Mouse (Mus musculus): ENCODE measurements around the gene Asap3. TPM values are rescaled to one million over a fixed set of nuclear protein-coding genes. Genes with fewer than 3 reads are reported as not detected.

Asap3 gene
- polyA plus RNA-seq, 1 experiment, result 3.2 TPM

DNA sequence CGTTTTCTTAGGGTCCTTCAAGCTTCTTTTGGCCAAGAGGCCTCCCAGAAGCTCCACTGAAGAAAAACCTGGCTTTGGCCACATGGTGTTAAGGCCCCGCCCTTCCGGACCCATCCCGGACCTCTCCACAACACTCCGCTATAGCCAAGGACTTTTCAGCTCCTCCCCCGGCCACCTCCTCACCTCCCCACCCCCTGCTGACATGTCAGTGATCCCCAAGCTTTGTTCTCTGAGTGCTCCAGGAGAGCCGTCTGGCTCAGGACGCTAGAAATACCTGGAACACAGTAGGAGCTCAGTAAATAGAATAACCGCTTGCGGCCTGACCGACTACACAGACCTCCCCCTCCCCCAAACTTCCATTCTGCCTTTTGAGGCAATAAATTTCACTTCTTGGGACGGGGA, 40.4 kb downstream of the Asap3 start:
- Histone ChIP-seq H3K4me1 (ENCODE audit: control insufficient read depth, insufficient read depth, low read length) (no peaks in the 10 kb centered on the region), H3K4me3 (ENCODE audit: insufficient read depth, low read length) (no peak overlapping the region), H3K27ac (ENCODE audit: insufficient read depth, low read length) (no peak overlapping the region)
- no peak for TF ChIP-seq CTCF (IDR thresholded peaks at IDR 0.05; ENCODE audit: extremely low read depth, insufficient read depth, low read length)
- no peak for TF ChIP-seq POLR2A (IDR thresholded peaks at IDR 0.05; ENCODE audit: extremely low read depth, insufficient read depth, low read length)

DNA sequence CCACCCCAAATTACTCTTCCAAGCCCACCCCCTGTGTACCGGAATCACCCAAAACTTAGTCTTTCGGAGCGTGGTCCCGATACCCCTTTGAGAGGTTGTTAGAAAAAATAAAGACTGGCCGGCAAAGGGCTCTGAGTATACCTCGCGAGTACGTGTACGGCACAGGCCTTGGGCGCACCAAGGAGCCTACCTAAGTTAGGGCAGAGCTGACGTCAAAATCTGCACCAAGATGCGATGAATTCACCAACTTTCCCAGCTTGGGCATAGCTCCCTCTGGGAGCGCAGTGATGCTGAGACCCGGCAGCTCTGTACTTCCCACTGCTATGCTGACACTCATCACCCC, 41.2 kb downstream of the Asap3 start:
- Histone ChIP-seq H3K27ac (ENCODE audit: insufficient read depth, low read length) (no peak overlapping the region), H3K4me1 (ENCODE audit: control insufficient read depth, insufficient read depth, low read length) (no peaks in the 10 kb centered on the region), H3K4me3 (ENCODE audit: insufficient read depth, low read length) (peak overlapping the region; percentile 14; the same call in 1 of the 2 replicates)
- TF ChIP-seq CTCF (IDR thresholded peaks at IDR 0.05; ENCODE audit: extremely low read depth, insufficient read depth, low read length) (no peak), POLR2A (IDR thresholded peaks at IDR 0.05; ENCODE audit: extremely low read depth, insufficient read depth, low read length) (no peak)

DNA sequence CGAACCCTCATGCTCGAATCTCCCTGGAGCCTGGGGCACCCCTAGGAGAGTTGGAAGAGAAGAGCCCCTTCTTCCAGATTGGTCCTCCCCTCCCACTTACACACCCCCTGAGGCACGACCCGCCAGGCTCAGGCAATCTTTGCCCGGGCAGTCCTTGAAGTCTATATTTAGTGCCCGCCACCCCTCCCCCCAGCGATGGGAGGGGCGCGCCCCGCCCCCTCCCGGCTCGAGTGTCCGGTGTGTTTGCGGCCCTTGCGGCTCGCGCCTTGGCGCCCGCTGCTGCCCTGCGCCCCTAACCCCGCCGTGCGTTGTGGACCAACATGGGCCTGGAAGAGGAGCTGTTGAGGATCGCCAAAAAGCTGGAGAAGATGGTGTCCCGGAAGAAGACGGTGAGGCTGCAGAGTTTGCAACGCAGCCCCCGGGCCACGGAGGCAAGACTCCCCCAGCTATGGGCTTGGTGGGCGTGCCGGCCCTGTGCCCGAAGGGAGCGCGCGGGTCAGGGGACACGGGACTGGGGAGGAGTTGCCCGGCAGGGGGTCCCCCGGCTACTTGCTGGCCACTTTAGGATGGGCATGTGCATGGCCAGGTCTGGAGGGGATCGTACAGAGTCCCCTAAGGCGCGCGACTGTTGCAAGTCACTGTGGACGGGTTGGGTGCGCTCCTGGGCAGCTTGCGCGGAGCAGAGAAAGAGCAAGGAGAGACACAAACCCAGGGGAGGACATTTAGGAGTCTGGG, 41.7 kb downstream of the Asap3 start, which contains the start of gene Tcea3:
Gene Tcea3, plus strand, starts transcription at position 1 of the 735 bp plus-strand sequence.
- H3K4me3 ChIP-seq (ENCODE audit: insufficient read depth, low read length), result peak within 1 kb of the TSS; percentile 14; the same call in 1 of the 2 replicates
- TF ChIP-seq CTCF (IDR thresholded peaks at IDR 0.05; ENCODE audit: extremely low read depth, insufficient read depth, low read length) (no peak), POLR2A (IDR thresholded peaks at IDR 0.05; ENCODE audit: extremely low read depth, insufficient read depth, low read length) (no peak)

GRCm38 (mm10) chr4:136248464-136249331, 42.5 kb downstream of the Asap3 start:
- no peak overlapping the region for H3K27ac ChIP-seq (ENCODE audit: insufficient read depth, low read length)
- no peaks in the 10 kb centered on the region for H3K4me1 ChIP-seq (ENCODE audit: control insufficient read depth, insufficient read depth, low read length)
- peak overlapping the region; percentile 14; the same call in 1 of the 2 replicates for H3K4me3 ChIP-seq (ENCODE audit: insufficient read depth, low read length)
- TF ChIP-seq CTCF (IDR thresholded peaks at IDR 0.05; ENCODE audit: extremely low read depth, insufficient read depth, low read length), result no peak
- no peak for TF ChIP-seq POLR2A (IDR thresholded peaks at IDR 0.05; ENCODE audit: extremely low read depth, insufficient read depth, low read length)

More for the DNA sequence above, 41.7 kb downstream of the Asap3 start, which contains the start of gene Tcea3:
- Histone ChIP-seq H3K4me1 (ENCODE audit: control insufficient read depth, insufficient read depth, low read length) (no peaks in the 10 kb centered on the region), H3K27ac (ENCODE audit: insufficient read depth, low read length) (no peak within 1 kb of the TSS)

DNA sequence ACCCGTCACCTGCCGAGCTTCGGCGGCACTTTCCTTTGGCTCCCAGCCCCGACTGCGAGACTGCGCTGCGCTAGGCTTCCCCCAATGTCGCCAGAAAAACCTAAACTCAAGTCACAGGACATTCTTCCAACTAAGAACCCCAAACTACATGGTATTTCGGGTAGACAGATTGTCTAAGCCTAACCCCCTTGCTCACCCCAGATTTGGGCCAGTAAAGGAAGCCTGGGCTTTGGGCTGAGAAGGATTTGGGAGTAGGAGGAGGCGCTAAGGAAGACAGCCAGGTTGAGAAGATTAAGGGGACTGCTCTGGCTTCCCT, 43.1 kb downstream of the Asap3 start:
- H3K4me1 ChIP-seq (ENCODE audit: control insufficient read depth, insufficient read depth, low read length), result no peaks in the 10 kb centered on the region
- no peak overlapping the region for H3K27ac ChIP-seq (ENCODE audit: insufficient read depth, low read length)
- H3K4me3 ChIP-seq (ENCODE audit: insufficient read depth, low read length), result no peak overlapping the region
- TF ChIP-seq CTCF (IDR thresholded peaks at IDR 0.05; ENCODE audit: extremely low read depth, insufficient read depth, low read length) (no peak), POLR2A (IDR thresholded peaks at IDR 0.05; ENCODE audit: extremely low read depth, insufficient read depth, low read length) (no peak)

DNA sequence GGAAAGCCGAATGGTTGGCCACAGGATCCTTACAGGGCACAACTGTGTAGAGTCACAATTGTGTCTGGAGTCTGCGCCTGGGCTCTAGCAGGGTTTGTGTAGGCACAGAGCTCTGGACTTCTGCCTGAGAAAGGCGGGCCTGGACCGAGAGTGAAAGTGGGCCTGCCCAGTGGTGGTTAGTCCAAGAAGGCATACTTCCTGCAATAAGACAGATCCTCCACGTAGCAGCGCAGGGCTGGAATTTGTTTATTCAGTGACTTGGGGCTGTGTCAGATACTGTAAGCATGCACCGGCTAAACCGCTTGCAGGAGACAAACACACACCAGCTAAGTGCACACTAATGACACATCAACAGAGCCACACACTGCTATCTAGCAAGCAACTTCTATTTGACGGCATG, 43.6 kb downstream of the Asap3 start:
- Histone ChIP-seq H3K27ac (ENCODE audit: insufficient read depth, low read length) (no peak overlapping the region), H3K4me3 (ENCODE audit: insufficient read depth, low read length) (no peak overlapping the region), H3K4me1 (ENCODE audit: control insufficient read depth, insufficient read depth, low read length) (no peaks in the 10 kb centered on the region)
- TF ChIP-seq POLR2A (IDR thresholded peaks at IDR 0.05; ENCODE audit: extremely low read depth, insufficient read depth, low read length) (no peak), CTCF (IDR thresholded peaks at IDR 0.05; ENCODE audit: extremely low read depth, insufficient read depth, low read length) (no peak)

- no peak overlapping the region for H3K27ac ChIP-seq (ENCODE audit: insufficient read depth, low read length)
- TF ChIP-seq POLR2A (IDR thresholded peaks at IDR 0.05; ENCODE audit: extremely low read depth, insufficient read depth, low read length) (no peak), CTCF (IDR thresholded peaks at IDR 0.05; ENCODE audit: extremely low read depth, insufficient read depth, low read length) (no peak)
Observed at GRCm38 (mm10) chr4:136255919-136256318, 49.8 kb downstream of the Asap3 start.

GRCm38 (mm10) chr4:136256696-136257095, 50.5 kb downstream of the Asap3 start:
- Histone ChIP-seq H3K4me3 (ENCODE audit: insufficient read depth, low read length) (no peak overlapping the region), H3K4me1 (ENCODE audit: control insufficient read depth, insufficient read depth, low read length) (no peaks in the 10 kb centered on the region; the same call in 1 of the 2 replicates), H3K27ac (ENCODE audit: insufficient read depth, low read length) (no peak overlapping the region)
- TF ChIP-seq POLR2A (IDR thresholded peaks at IDR 0.05; ENCODE audit: extremely low read depth, insufficient read depth, low read length) (no peak), CTCF (IDR thresholded peaks at IDR 0.05; ENCODE audit: extremely low read depth, insufficient read depth, low read length) (no peak)

More at GRCm38 (mm10) chr4:136255919-136256318, 49.8 kb downstream of the Asap3 start:
- no peaks in the 10 kb centered on the region; the same call in 1 of the 2 replicates for H3K4me1 ChIP-seq (ENCODE audit: control insufficient read depth, insufficient read depth, low read length)
- no peak overlapping the region for H3K4me3 ChIP-seq (ENCODE audit: insufficient read depth, low read length)

GRCm38 (mm10) chr4:136259916-136260315, 53.8 kb downstream of the Asap3 start:
- Histone ChIP-seq H3K4me1 (ENCODE audit: control insufficient read depth, insufficient read depth, low read length) (no peaks in the 10 kb centered on the region; the same call in 1 of the 2 replicates), H3K27ac (ENCODE audit: insufficient read depth, low read length) (no peak overlapping the region), H3K4me3 (ENCODE audit: insufficient read depth, low read length) (no peak overlapping the region)
- TF ChIP-seq CTCF (IDR thresholded peaks at IDR 0.05; ENCODE audit: extremely low read depth, insufficient read depth, low read length), result no peak
- TF ChIP-seq POLR2A (IDR thresholded peaks at IDR 0.05; ENCODE audit: extremely low read depth, insufficient read depth, low read length), result no peak

Measured in cortical plate, adult 2 months (tissue).